19 mouse cellular contexts compared by ENCODE assay signal in the genomic region with DNA sequence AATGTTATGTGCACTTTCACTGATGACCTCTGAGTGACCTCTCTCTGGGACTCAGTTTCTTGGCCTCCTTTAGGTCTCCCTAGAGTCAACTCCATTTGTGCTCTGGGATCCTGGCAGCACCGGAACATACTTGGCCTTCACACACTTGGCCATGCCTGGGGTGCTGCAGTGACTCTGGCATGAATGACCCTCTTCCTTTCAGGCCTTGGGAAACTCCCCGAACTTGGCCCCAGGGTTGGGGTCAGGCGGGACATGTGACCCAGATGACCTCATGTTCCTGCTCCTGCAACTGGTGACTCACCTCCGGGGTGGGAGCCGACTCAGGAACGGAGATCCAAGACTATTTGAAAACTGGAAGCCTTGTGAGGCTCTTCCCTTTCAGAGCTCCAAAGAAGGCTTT.
DNase-seq lines count a peak whose midpoint lies in the region; ATAC-seq and TF ChIP-seq lines count a peak whose summit lies in the region.
"Had no signal": no experiment of that assay in that cellular context is flagged by ENCODE, and none has a peak within 500 bp of the region (broad histone marks: within the 10 kb centered on the region; RNA-seq: fewer than 3 reads in every experiment).

No protein-coding gene starts in this region.

- H3K27me3 ChIP-seq in myocyte (ENCODE audit: control insufficient read depth, insufficient read depth, insufficient read length) = peaks cover 11% of the 10 kb centered on the region
- H3K27me3 ChIP-seq in liver, embryonic 12.5 days (replicated peaks) = 0 out of 2 replicates have a peak, but pooled peaks cover 4% of the 10 kb centered on the region
- H3K27me3 ChIP-seq: hindbrain, embryonic 15.5 days; limb, embryonic 15.5 days had no signal

- no peaks in the 10 kb centered on the region for H3K9me3 ChIP-seq in liver, embryonic 12.5 days (replicated peaks)
- H3K9me3 ChIP-seq: hindbrain, embryonic 15.5 days; limb, embryonic 15.5 days had no signal

- no peaks in the 10 kb centered on the region for H3K4me1 ChIP-seq in liver, embryonic 12.5 days
- H3K4me1 ChIP-seq: hindbrain, embryonic 15.5 days; megakaryocyte, embryonic 14.5 days had no signal

- WGBS in liver, embryonic 12.5 days (ENCODE audit: insufficient replicate concordance) = 68% methylated on average over 6 of the region's 6 CpGs

- no peaks in the 10 kb centered on the region for H3K36me3 ChIP-seq in myocyte (ENCODE audit: control insufficient read depth, insufficient read depth)
- H3K36me3 ChIP-seq in liver, embryonic 12.5 days = no peaks in the 10 kb centered on the region
- H3K36me3 ChIP-seq: hindbrain, embryonic 15.5 days; limb, embryonic 15.5 days had no signal

- no peak overlapping the region for H3K9ac ChIP-seq in liver, embryonic 12.5 days
- H3K9ac ChIP-seq: hindbrain, embryonic 15.5 days; limb, embryonic 15.5 days; lung, embryonic 14.5 days had no signal

- H3K79me2 ChIP-seq in myocyte (ENCODE audit: control insufficient read depth, insufficient read depth) = no peaks in the 10 kb centered on the region

- H3K4me3 ChIP-seq in myocyte = no peak overlapping the region
- no peak overlapping the region for H3K4me3 ChIP-seq in liver, embryonic 12.5 days
- H3K4me3 ChIP-seq: hindbrain, embryonic 15.5 days; limb, embryonic 15.5 days; megakaryocyte, embryonic 14.5 days had no signal

- no peak for ATAC-seq in liver, embryonic 12.5 days
- ATAC-seq in granulocyte monocyte progenitor cell, adult 5-6 weeks (replicated peaks; ENCODE audit: poor library complexity, severe bottlenecking) = no peak
- ATAC-seq: CD4-positive, CD25-positive, alpha-beta regulatory T cell, adult 4 months; intestine, postnatal 0 days; midbrain, embryonic 16.5 days had no signal

- H3K4me2 ChIP-seq in myocyte (ENCODE audit: low read depth) = no peak overlapping the region
- no peak overlapping the region for H3K4me2 ChIP-seq in liver, embryonic 12.5 days
- H3K4me2 ChIP-seq: hindbrain, embryonic 15.5 days; limb, embryonic 15.5 days; lung, embryonic 14.5 days had no signal

- no peak overlapping the region for H3ac ChIP-seq in myocyte (ENCODE audit: control insufficient read depth, insufficient read length)

- H3K27ac ChIP-seq in liver, embryonic 12.5 days = no peak overlapping the region
- H3K27ac ChIP-seq: hindbrain, embryonic 15.5 days; limb, embryonic 15.5 days had no signal

- no peak for TF ChIP-seq POLR2A in myocyte (IDR thresholded peaks at IDR 0.05; ENCODE audit: insufficient read length, low read depth)

- peak; percentile 7 for DNase-seq in lung, postnatal 36 days
- no peak for DNase-seq in lung, postnatal 14 days
- DNase-seq in adrenal gland, postnatal 10 days = peak; percentile 66
- DNase-seq in gastrocnemius, postnatal 10 days = peak; percentile 34
- DNase-seq in ovary, postnatal 10 days (ENCODE audit: low spot score) = no peak
- DNase-seq: cerebellum, postnatal 10 days; embryo, embryonic 11 days; kidney, postnatal 10 days; layer of hippocampus, adult 9-11 months; lung, embryonic 14.5 days had no signal

TF ChIP-seq in myocyte, 11 proteins besides CTCF, POLR2A, EP300 and RAD21:
- peak; percentile 39 for TF ChIP-seq USF1 (IDR thresholded peaks at IDR 0.05; ENCODE audit: low read depth)
- TF ChIP-seq E2F4 (IDR thresholded peaks at IDR 0.05; ENCODE audit: insufficient read depth) = no peak

Comparison
In these comparisons a context has a peak if more than half of its experiments do, and no peak if none do; other contexts are left out.
1. DNase-seq: peak in lung, postnatal 36 days (single experiment), adrenal gland, postnatal 10 days (single experiment) and gastrocnemius, postnatal 10 days (single experiment); none in lung, postnatal 14 days (single experiment) and ovary, postnatal 10 days (single experiment).